Mouse (Mus musculus) right cerebral cortex, postnatal 4 days (tissue): Measurements from ENCODE around the gene Noxred1.
A peak's percentile ranks its signal among the peaks of the same experiment; 100 is the strongest.
"Not testable (repeated sequence)": the region's sequence is repeated elsewhere in the genome, so short reads cannot be mapped to it uniquely, and the experiment has no call there.

Experiments
- DNase-seq: peaks from one replicate; pipeline ENCODE4 v3.0.0-alpha.2; 2022

Noxred1 gene

GRCm38 (mm10) chr12:87226801-87227200, 11.7 kb downstream of the Noxred1 start:
- DNase-seq: no peak

DNA sequence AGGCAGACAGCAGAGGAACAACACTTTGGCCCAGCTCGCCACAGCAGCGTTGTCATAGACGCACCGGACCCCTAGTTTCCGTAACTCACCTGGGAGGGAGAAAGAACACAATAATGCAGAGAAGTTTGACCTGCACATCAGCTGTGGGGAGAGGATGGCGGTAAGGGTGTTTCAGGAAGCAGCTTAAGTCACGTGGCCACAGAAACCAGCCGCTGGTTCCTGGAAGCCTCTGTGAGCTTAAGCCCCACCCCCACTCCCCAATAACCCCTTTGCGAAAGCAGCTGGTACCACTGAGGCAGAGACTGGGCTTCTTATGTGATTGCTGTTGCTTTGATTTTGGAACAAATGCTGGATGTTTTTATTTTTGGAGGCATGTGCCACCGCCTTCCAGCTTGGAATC, 13.6 kb downstream of the Noxred1 start:
- DNase-seq: no peak

GRCm38 (mm10) chr12:87219362-87219761, 19.2 kb downstream of the Noxred1 start:
- peak; percentile 24 for DNase-seq

- DNase-seq: no peak
These were observed 20.9 kb downstream of the Noxred1 start for GRCm38 (mm10) chr12:87217596-87217995.

GRCm38 (mm10) chr12:87216053-87216452, 22.5 kb downstream of the Noxred1 start:
- DNase-seq: no peak

DNA sequence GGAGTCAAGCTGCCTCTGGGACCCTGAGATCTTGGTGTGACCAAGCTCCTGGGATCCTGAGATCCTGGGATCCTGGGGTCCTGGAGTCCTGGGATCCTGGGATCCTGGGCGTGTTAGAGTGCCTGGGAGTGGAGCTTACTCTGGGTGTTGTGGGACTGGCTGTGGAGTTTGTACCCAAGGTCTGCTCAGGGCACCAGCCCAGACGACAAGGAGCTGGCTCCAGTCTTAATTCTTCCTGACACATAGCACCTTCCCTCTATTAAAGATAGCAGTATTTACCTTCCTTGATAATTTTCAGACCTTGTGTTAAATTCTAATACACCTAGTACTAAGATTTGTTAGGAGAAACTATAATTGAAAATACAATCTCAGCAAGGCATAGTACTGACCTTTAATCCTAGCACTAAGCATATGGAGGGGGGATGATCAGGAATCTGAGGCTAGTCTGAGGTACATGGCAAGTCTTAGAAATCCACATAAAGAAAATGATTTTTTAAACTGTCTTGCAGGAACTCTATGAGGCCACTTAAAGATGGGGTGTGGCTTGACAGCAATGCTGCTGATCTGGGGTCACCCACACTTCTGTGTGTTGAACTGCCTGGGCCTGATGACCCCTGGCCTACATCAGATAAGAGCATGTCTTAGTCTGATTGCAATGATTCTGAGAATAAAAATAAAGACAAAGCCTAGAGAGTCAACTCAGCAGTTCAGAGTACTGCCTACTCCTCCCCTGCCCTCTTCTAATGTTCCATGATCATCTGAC, 25.5 kb downstream of the Noxred1 start:
- DNase-seq: no peak

DNA sequence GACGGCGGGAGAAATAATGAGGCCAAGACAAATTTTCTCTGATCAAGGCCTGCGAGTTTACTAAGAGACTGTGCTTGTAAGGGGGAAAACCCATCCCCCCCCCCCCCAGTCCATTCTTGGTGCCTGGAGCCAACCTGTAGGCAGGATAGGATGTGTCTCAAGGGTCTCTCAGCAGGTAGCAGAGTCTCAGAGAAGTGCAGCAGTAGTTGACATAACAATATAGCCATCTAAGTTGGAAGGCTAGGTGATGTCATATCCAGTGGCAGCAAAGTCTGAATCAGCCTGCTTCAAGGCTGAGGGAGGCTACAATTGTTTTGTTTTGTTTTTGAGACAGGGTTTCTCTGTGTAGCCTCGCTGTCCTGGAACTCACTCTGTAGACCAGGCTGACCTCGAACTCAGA, 32.7 kb downstream of the Noxred1 start:
- not testable (repeated sequence) for DNase-seq

GRCm38 (mm10) chr12:87201694-87202093, 36.8 kb downstream of the Noxred1 start:
- DNase-seq: no peak

GRCm38 (mm10) chr12:87199973-87200586, 38.5 kb downstream of the Noxred1 start, which contains the start of gene Tmed8:
Gene Tmed8, minus strand, starts transcription at chr12:87200454.
- DNase-seq: peak; percentile 76

- no peak for DNase-seq
These were observed 39.1 kb downstream of the Noxred1 start, which contains the start of gene Samd15 for GRCm38 (mm10) chr12:87199206-87199972. Gene Samd15, plus strand, starts transcription at chr12:87199723.

DNA sequence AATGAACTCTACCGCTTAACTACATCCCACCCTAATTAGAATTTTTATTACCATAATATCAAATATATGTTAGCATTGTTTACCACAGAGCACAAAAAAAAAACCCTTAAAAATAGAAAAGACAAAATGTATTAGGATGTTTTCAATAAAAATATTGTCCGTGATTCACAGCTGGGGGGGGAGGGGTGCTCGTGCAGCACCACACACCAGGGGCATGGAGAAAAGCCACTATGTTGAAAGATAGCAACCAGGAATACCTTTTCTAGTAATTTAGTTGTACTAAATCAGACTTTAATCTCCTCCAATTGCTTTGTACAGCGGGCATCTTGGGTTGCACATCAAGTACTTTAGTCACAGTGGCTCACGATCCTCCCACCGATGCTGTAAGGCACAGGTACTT, 39.7 kb downstream of the Noxred1 start:
- DNase-seq: no peak

GRCm38 (mm10) chr12:87196310-87196709, 42.2 kb downstream of the Noxred1 start:
- DNase-seq: no peak

- DNase-seq: no peak
These were observed 43.5 kb downstream of the Noxred1 start for GRCm38 (mm10) chr12:87195069-87195468.

GRCm38 (mm10) chr12:87193008-87193407, 45.5 kb downstream of the Noxred1 start:
- DNase-seq: no peak

- DNase-seq: no peak
These were observed 60.9 kb downstream of the Noxred1 start for GRCm38 (mm10) chr12:87177631-87178030.

DNA sequence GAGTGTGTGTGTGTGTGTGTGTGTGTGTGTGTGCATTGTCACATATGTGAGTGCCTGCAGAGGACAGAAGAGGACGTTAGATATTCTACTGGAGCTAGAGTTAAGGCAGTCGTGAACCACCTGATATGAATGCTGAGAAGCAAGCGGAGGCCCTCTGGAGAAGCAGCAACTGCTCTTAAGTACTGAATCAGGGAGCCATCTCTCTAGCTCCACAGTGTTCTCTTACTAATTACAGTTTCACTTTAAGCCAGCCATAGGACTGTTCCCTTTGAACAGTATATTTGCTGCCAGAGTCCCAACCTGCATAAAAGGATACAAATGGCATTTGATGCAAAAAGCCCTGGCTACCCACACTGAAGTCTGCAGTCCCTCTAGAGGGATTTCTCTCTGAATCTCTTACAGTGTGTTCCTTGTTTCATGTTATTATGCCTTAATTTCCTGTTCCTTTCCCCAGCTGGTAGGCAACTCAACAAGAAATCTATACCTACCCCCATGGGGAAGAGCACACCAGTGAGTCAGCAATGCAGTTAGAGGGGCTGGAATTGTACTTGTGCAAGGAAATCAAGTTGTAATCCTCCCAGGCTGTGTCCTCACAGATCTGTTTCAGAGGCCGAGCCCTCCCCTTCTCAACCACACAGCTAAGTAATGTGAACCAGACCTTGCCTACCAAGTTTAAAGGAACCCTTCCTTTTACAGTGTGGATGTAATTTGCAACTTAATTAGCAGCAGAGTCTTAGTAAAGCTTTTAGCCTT, 63.2 kb downstream of the Noxred1 start:
- no peak for DNase-seq
